20 mouse cellular contexts compared by ENCODE assay signal in the genomic region with DNA sequence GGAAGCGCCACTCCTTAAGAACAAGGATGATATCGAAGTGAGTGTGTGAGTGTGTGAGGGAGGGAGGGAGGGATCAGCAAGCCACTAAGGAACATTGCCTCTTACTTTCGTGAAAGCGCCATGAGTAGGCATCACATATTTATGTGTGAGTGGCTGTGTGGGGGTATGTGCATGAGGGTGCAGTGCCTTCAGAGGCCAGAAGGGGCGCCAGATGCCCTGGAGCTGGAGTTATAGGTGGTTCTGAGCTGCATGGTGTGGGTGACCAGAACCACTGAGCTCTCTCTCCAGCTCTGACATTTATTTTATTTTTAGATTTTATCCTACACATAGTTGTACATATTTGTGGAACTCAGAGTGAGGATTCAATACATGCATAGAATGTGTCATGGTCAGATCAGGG.
DNase-seq lines count a peak whose midpoint lies in the region; ATAC-seq and TF ChIP-seq lines count a peak whose summit lies in the region.
"Had no signal": no experiment of that assay in that cellular context is flagged by ENCODE, and none has a peak within 500 bp of the region (broad histone marks: within the 10 kb centered on the region; RNA-seq: fewer than 3 reads in every experiment).

No protein-coding gene starts in this region.

- no peaks in the 10 kb centered on the region for H3K79me2 ChIP-seq in CH12.LX (replicated peaks; ENCODE audit: control insufficient read depth, extremely low read depth, insufficient read depth, poor library complexity, severe bottlenecking)

- peak; percentile 19 for DNase-seq in CD4-positive, CD25-positive, alpha-beta regulatory T cell, adult 2 months (ENCODE audit: low read depth, low spot score)
- DNase-seq in liver, embryonic 14.5 days (ENCODE audit: low read depth in 3 of 3, low spot score in 3 of 3) = no peak
- DNase-seq in CH12.LX (ENCODE audit: extremely low read depth) (no peak), R1 (ENCODE audit: low read depth, low spot score) (peak; percentile 68)
- DNase-seq in adrenal gland, adult 2 months = no peak
- no peak for DNase-seq in left cerebral cortex, adult 11 months (ENCODE audit: low spot score)
- DNase-seq: adrenal gland, postnatal 36 days; cerebellum, adult 8-10 months; gastrocnemius, postnatal 25 days; kidney, adult 2 months; kidney, postnatal 14 days; thymus, postnatal 36 days had no signal

- in situ Hi-C loops in CH12.LX (cut with MboI; ENCODE audit: low pct_ligation_motif_present, low pct_unique_long_range_greater_than_20kb, low sequenced_read_pairs) = no loop called here

- H3K4me2 ChIP-seq in liver, embryonic 14.5 days (ENCODE audit: low read depth) = no peak overlapping the region
- no peak overlapping the region for H3K4me2 ChIP-seq in liver, embryonic 12.5 days
- no peak overlapping the region for H3K4me2 ChIP-seq in CH12.LX (ENCODE audit: insufficient read depth, low read depth, poor library complexity, severe bottlenecking)
- H3K4me2 ChIP-seq: heart, embryonic 15.5 days; midbrain, embryonic 11.5 days; neural tube, embryonic 12.5 days had no signal

- H3K27ac ChIP-seq in liver, embryonic 14.5 days = no peak overlapping the region
- no peak overlapping the region for H3K27ac ChIP-seq in liver, embryonic 12.5 days
- H3K27ac ChIP-seq in CH12.LX (ENCODE audit: insufficient read depth, low read depth) = no peak overlapping the region
- H3K27ac ChIP-seq: embryonic facial prominence, embryonic 10.5 days; heart, embryonic 15.5 days; neural tube, embryonic 12.5 days had no signal

- dilution Hi-C loops in CH12.LX (cut with MboI; ENCODE audit: extremely low pct_ligation_motif_present, extremely low pct_unique_long_range_greater_than_20kb, low sequenced_read_pairs) = no loop called here

- no peak for TF ChIP-seq RAD21 in CH12.LX (IDR thresholded peaks at IDR 0.05; ENCODE audit: low read depth, low read length)

- no peaks in the 10 kb centered on the region for H3K4me1 ChIP-seq in liver, embryonic 14.5 days (replicated peaks; ENCODE audit: control insufficient read depth in 2 of 2, insufficient read depth in 2 of 2, low read length in 1 of 2)
- H3K4me1 ChIP-seq in liver, embryonic 12.5 days = no peaks in the 10 kb centered on the region
- H3K4me1 ChIP-seq in CH12.LX (ENCODE audit: control insufficient read depth in 1 of 2, insufficient read depth in 2 of 2) = no peaks in the 10 kb centered on the region
- H3K4me1 ChIP-seq: embryonic facial prominence, embryonic 10.5 days; heart, embryonic 15.5 days; neural tube, embryonic 12.5 days had no signal

- no peak for TF ChIP-seq EP300 in liver, embryonic 14.5 days (IDR thresholded peaks at IDR 0.05; ENCODE audit: low read depth)
- no peak for TF ChIP-seq EP300 in CH12.LX (IDR thresholded peaks at IDR 0.05; ENCODE audit: low read length)

- no peaks in the 10 kb centered on the region for H3K9me3 ChIP-seq in liver, embryonic 14.5 days (ENCODE audit: control insufficient read depth, low read length)
- no peaks in the 10 kb centered on the region for H3K9me3 ChIP-seq in liver, embryonic 12.5 days (replicated peaks)
- peaks cover 7% of the 10 kb centered on the region for H3K9me3 ChIP-seq in CH12.LX (replicated peaks; ENCODE audit: low read length)
- H3K9me3 ChIP-seq: embryonic facial prominence, embryonic 10.5 days; heart, embryonic 15.5 days; neural tube, embryonic 12.5 days had no signal

- H3K27me3 ChIP-seq in liver, embryonic 14.5 days (ENCODE audit: control insufficient read depth, insufficient read depth, low read length) = no peaks in the 10 kb centered on the region
- H3K27me3 ChIP-seq in liver, embryonic 12.5 days (replicated peaks) = no peaks in the 10 kb centered on the region
- H3K27me3 ChIP-seq in CH12.LX (replicated peaks) = no peaks in the 10 kb centered on the region
- H3K27me3 ChIP-seq: heart, embryonic 15.5 days; neural tube, embryonic 12.5 days had no signal

- H3K36me3 ChIP-seq in liver, embryonic 14.5 days (replicated peaks; ENCODE audit: control insufficient read depth, insufficient read depth, low read depth) = no peaks in the 10 kb centered on the region
- 0 out of 2 replicates have a peak, but pooled peaks cover 3% of the 10 kb centered on the region for H3K36me3 ChIP-seq in liver, embryonic 12.5 days
- H3K36me3 ChIP-seq in CH12.LX (replicated peaks in 1 of 2; ENCODE audit: control insufficient read depth in 1 of 2, insufficient read depth in 1 of 2, low read length in 1 of 2) = no peaks in the 10 kb centered on the region
- H3K36me3 ChIP-seq: embryonic facial prominence, embryonic 10.5 days; heart, embryonic 15.5 days; neural tube, embryonic 12.5 days had no signal

- no peak overlapping the region for H3K4me3 ChIP-seq in liver, embryonic 14.5 days (ENCODE audit: insufficient read depth in 1 of 2, low read depth in 2 of 2, low read length in 2 of 2)
- H3K4me3 ChIP-seq in liver, embryonic 12.5 days = no peak overlapping the region
- no peak overlapping the region for H3K4me3 ChIP-seq in CH12.LX (replicated peaks in 1 of 3; ENCODE audit: low read depth in 2 of 3, low read length in 2 of 3, poor library complexity in 1 of 3)
- H3K4me3 ChIP-seq: embryonic facial prominence, embryonic 10.5 days; heart, embryonic 15.5 days; neural tube, embryonic 12.5 days had no signal

- WGBS in liver, embryonic 14.5 days (ENCODE audit: insufficient replicate concordance) = 67% methylated on average over 5 of the region's 5 CpGs
- 75% methylated on average over 5 of the region's 5 CpGs for WGBS in liver, embryonic 12.5 days (ENCODE audit: insufficient replicate concordance)

- ATAC-seq in CD4-positive, CD25-positive, alpha-beta regulatory T cell, adult 4 months = no peak
- no peak for ATAC-seq in liver, embryonic 14.5 days (ENCODE audit: insufficient read depth)
- no peak for ATAC-seq in liver, embryonic 12.5 days
- ATAC-seq: forebrain, embryonic 14.5 days; inflammation-experienced regulatory T-cells, adult 6 months had no signal

- peak; percentile 65 for TF ChIP-seq CTCF in liver, embryonic 14.5 days (IDR thresholded peaks at IDR 0.05; ENCODE audit: low read depth)
- peak; percentile 25 to 27; a peak in 2 of 4 replicates for TF ChIP-seq CTCF in CH12.LX (conservative IDR thresholded peaks at IDR 0.05 in 1 of 2, IDR thresholded peaks at IDR 0.05 in 1 of 2; ENCODE audit: low read depth in 2 of 2, low read length in 2 of 2)

- no peak overlapping the region for H3K9ac ChIP-seq in liver, embryonic 14.5 days (replicated peaks)
- H3K9ac ChIP-seq in liver, embryonic 12.5 days = no peak overlapping the region
- no peak overlapping the region for H3K9ac ChIP-seq in CH12.LX (ENCODE audit: insufficient read depth, low read depth)
- H3K9ac ChIP-seq: heart, embryonic 15.5 days; neural tube, embryonic 12.5 days had no signal

- TF ChIP-seq POLR2A in CH12.LX (IDR thresholded peaks at IDR 0.05; ENCODE audit: low read depth, low read length) = no peak

TF ChIP-seq in CH12.LX, 34 proteins besides CTCF, POLR2A, EP300 and RAD21:
- no peak for TF ChIP-seq MYC (IDR thresholded peaks at IDR 0.05; ENCODE audit: low read depth, low read length)
- TF ChIP-seq HCFC1 (IDR thresholded peaks at IDR 0.05; ENCODE audit: low read depth, low read length) = no peak
- no peak for TF ChIP-seq KAT2A (IDR thresholded peaks at IDR 0.05; ENCODE audit: insufficient replicate concordance, low read length)
- no peak for TF ChIP-seq POLR2AphosphoS2 (IDR thresholded peaks at IDR 0.05; ENCODE audit: low read depth, low read length)
- no peak for TF ChIP-seq ZKSCAN1 (IDR thresholded peaks at IDR 0.05; ENCODE audit: borderline replicate concordance, low read depth, low read length)
- no peak for TF ChIP-seq MAZ (IDR thresholded peaks at IDR 0.05; ENCODE audit: low read depth, low read length)
- TF ChIP-seq E2F4 (IDR thresholded peaks at IDR 0.05; ENCODE audit: insufficient replicate concordance, low read depth, low read length) = no peak
- TF ChIP-seq ZC3H11A (IDR thresholded peaks at IDR 0.05; ENCODE audit: low read depth, low read length) = no peak
- no peak for TF ChIP-seq NELFE (IDR thresholded peaks at IDR 0.05; ENCODE audit: low read depth, low read length)

Comparison
In these comparisons a context has a peak if more than half of its experiments do, and no peak if none do; other contexts are left out.
1. DNase-seq: peak in CD4-positive, CD25-positive, alpha-beta regulatory T cell, adult 2 months (single experiment) and R1 (single experiment); none in liver, embryonic 14.5 days (0 of 3), CH12.LX (single experiment), adrenal gland, adult 2 months (single experiment) and left cerebral cortex, adult 11 months (single experiment).